Mouse (Mus musculus) hindbrain, embryonic 15.5 days (tissue): ENCODE results near the gene Capn2. TPM values are rescaled to one million over a fixed set of nuclear protein-coding genes. Genes with fewer than 3 reads are reported as not detected.

Source experiments
- ATAC-seq: fragments of 200-750 bp; cut with Nextera tagmentation; 2 replicates; pipeline ENCODE4 v1.8.0; 2017; ENCODE audit warnings: low read depth, moderate number of reproducible peaks, moderate TSS enrichment; ENCODE audit not compliant: low FRiP score
- H3K27ac ChIP-seq: fragments of 300-500 bp; sonication (generic); replicated peaks from 2 replicates; pipeline ENCODE4 v1.5.1; 2015; ENCODE audit warnings: mild to moderate bottlenecking, inconsistent platforms
- H3K27me3 ChIP-seq: fragments of 300-500 bp; sonication (generic); 2 replicates; pipeline ENCODE4 v1.6.1; 2015; ENCODE audit warnings: control low read depth, inconsistent platforms
- H3K36me3 ChIP-seq: fragments of 300-500 bp; sonication (generic); 2 replicates; pipeline ENCODE4 v1.6.1; 2015; ENCODE audit warnings: control low read depth, inconsistent platforms
- H3K4me1 ChIP-seq: fragments of 300-500 bp; sonication (generic); replicated peaks from 2 replicates; pipeline ENCODE4 v1.6.1; 2015; ENCODE audit warnings: control low read depth, inconsistent platforms
- H3K4me2 ChIP-seq: fragments of 300-500 bp; sonication (generic); 2 replicates; pipeline ENCODE4 v1.6.1; 2015; ENCODE audit warnings: moderate library complexity, mild to moderate bottlenecking, inconsistent platforms
- H3K4me3 ChIP-seq: fragments of 300-500 bp; sonication (generic); 2 replicates; pipeline ENCODE4 v1.5.1; 2015; ENCODE audit warnings: mild to moderate bottlenecking, inconsistent platforms
- H3K9ac ChIP-seq: fragments of 300-500 bp; sonication (generic); 2 replicates; pipeline ENCODE4 v1.6.1; 2015; ENCODE audit warnings: inconsistent platforms
- H3K9me3 ChIP-seq: fragments of 300-500 bp; sonication (generic); 2 replicates; pipeline ENCODE4 v1.6.1; 2016; ENCODE audit warnings: control low read depth, inconsistent platforms
- WGBS: fragments of 180-500 bp; shearing (Covaris S2); methylation state at CpG from one replicate; pipeline ENCODE4 v1.1.7; 2015; 5-methylcytosine and 5-hydroxymethylcytosine counted together
- polyA plus RNA-seq: library from polyadenylated mRNA; unstranded; fragments of >200 nt; fragmentation: Nextera tagmentation; extraction: Ambion mirVana; gene quantifications from 2 replicates; pipeline ENCODE4 v1.2.1, GENCODE M21; 2015

The Capn2 gene
- polyA plus RNA-seq, 1 experiment from 2014 or later = 93.9 TPM

GRCm38 (mm10) chr1:182509110-182509797 is 8.2 kb downstream of the Capn2 start:
- 84% methylated on average over 10 of the region's 10 CpGs for WGBS
- Histone ChIP-seq H3K36me3 (peaks cover 21% of the 10 kb centered on the region), H3K9me3 (no peaks in the 10 kb centered on the region), H3K4me1 (peaks cover 12% of the 10 kb centered on the region; the same call in 1 of the 2 replicates), H3K27ac (no peak overlapping the region), H3K4me3 (no peak overlapping the region), H3K4me2 (no peak overlapping the region), H3K9ac (no peak overlapping the region), H3K27me3 (no peaks in the 10 kb centered on the region)
- no peak for ATAC-seq

- Histone ChIP-seq H3K4me2 (no peak overlapping the region), H3K27me3 (no peaks in the 10 kb centered on the region), H3K4me1 (peaks cover 14% of the 10 kb centered on the region; the same call in 1 of the 2 replicates), H3K9ac (no peak overlapping the region), H3K4me3 (no peak overlapping the region), H3K27ac (no peak overlapping the region), H3K36me3 (peaks cover 14% of the 10 kb centered on the region), H3K9me3 (no peaks in the 10 kb centered on the region)
- no peak for ATAC-seq
- 72% methylated on average over 7 of the region's 7 CpGs for WGBS
Observed at GRCm38 (mm10) chr1:182506229-182506986, 11.0 kb downstream of the Capn2 start.

- H3K9me3 ChIP-seq = no peaks in the 10 kb centered on the region
- peaks cover 3% of the 10 kb centered on the region; the same call in 1 of the 2 replicates for H3K36me3 ChIP-seq
- H3K4me3 ChIP-seq = no peak overlapping the region
- H3K27ac ChIP-seq = no peak overlapping the region
- WGBS = 92% methylated on average over 3 of the region's 3 CpGs
- H3K4me1 ChIP-seq = peaks cover 14% of the 10 kb centered on the region; the same call in 1 of the 2 replicates
- ATAC-seq = no peak
- H3K27me3 ChIP-seq = no peaks in the 10 kb centered on the region
- no peak overlapping the region for H3K4me2 ChIP-seq
- H3K9ac ChIP-seq = no peak overlapping the region
Observed at GRCm38 (mm10) chr1:182505291-182505690, 12.1 kb downstream of the Capn2 start.

- H3K27me3 ChIP-seq = no peaks in the 10 kb centered on the region
- H3K9me3 ChIP-seq = no peaks in the 10 kb centered on the region
- H3K36me3 ChIP-seq = 0 out of 2 replicates have a peak, but pooled peaks cover 3% of the 10 kb centered on the region
- no peak overlapping the region for H3K4me2 ChIP-seq
- no peak overlapping the region for H3K9ac ChIP-seq
- H3K4me3 ChIP-seq = no peak overlapping the region
- no peak overlapping the region for H3K27ac ChIP-seq
- peaks cover 14% of the 10 kb centered on the region; the same call in 1 of the 2 replicates for H3K4me1 ChIP-seq
- WGBS = 15% methylated on average over 4 of the region's 4 CpGs
- ATAC-seq = no peak
Observed at GRCm38 (mm10) chr1:182504223-182504622, 13.2 kb downstream of the Capn2 start.

GRCm38 (mm10) chr1:182503206-182503900 is 14.1 kb downstream of the Capn2 start:
- WGBS = 91% methylated on average over 13 of the region's 13 CpGs

GRCm38 (mm10) chr1:182502491-182503050 is 14.8 kb downstream of the Capn2 start:
- Histone ChIP-seq H3K36me3 (no peaks in the 10 kb centered on the region), H3K27ac (no peak overlapping the region), H3K9me3 (no peaks in the 10 kb centered on the region), H3K27me3 (no peaks in the 10 kb centered on the region), H3K4me2 (no peak overlapping the region), H3K4me3 (no peak overlapping the region), H3K9ac (no peak overlapping the region), H3K4me1 (peaks cover 11% of the 10 kb centered on the region; the same call in 1 of the 2 replicates)
- no peak for ATAC-seq
- WGBS = 90% methylated on average over 7 of the region's 7 CpGs

More at GRCm38 (mm10) chr1:182503206-182503900, 14.1 kb downstream of the Capn2 start:
- Histone ChIP-seq H3K27me3 (no peaks in the 10 kb centered on the region), H3K9me3 (no peaks in the 10 kb centered on the region), H3K4me1 (peaks cover 11% of the 10 kb centered on the region; the same call in 1 of the 2 replicates), H3K27ac (no peak overlapping the region), H3K4me3 (no peak overlapping the region), H3K9ac (no peak overlapping the region), H3K4me2 (no peak overlapping the region), H3K36me3 (no peaks in the 10 kb centered on the region)
- no peak for ATAC-seq

GRCm38 (mm10) chr1:182501815-182502405 is 15.5 kb downstream of the Capn2 start:
- H3K27me3 ChIP-seq = no peaks in the 10 kb centered on the region
- ATAC-seq = no peak
- WGBS = 86% methylated on average over 7 of the region's 7 CpGs
- no peaks in the 10 kb centered on the region for H3K9me3 ChIP-seq
- H3K4me3 ChIP-seq = no peak overlapping the region
- H3K36me3 ChIP-seq = no peaks in the 10 kb centered on the region
- H3K9ac ChIP-seq = no peak overlapping the region
- H3K4me2 ChIP-seq = no peak overlapping the region
- peaks cover 11% of the 10 kb centered on the region; the same call in 1 of the 2 replicates for H3K4me1 ChIP-seq
- no peak overlapping the region for H3K27ac ChIP-seq

GRCm38 (mm10) chr1:182500843-182501242 is 16.6 kb downstream of the Capn2 start:
- Histone ChIP-seq H3K9me3 (no peaks in the 10 kb centered on the region), H3K4me3 (no peak overlapping the region), H3K36me3 (no peaks in the 10 kb centered on the region), H3K9ac (no peak overlapping the region), H3K27me3 (no peaks in the 10 kb centered on the region), H3K4me1 (peaks cover 7% of the 10 kb centered on the region; the same call in 1 of the 2 replicates), H3K27ac (no peak overlapping the region), H3K4me2 (no peak overlapping the region)
- WGBS = 83% methylated on average over 4 of the region's 4 CpGs
- no peak for ATAC-seq

- Histone ChIP-seq H3K9me3 (no peaks in the 10 kb centered on the region), H3K27me3 (no peaks in the 10 kb centered on the region), H3K4me1 (peaks cover 7% of the 10 kb centered on the region; the same call in 1 of the 2 replicates), H3K4me3 (no peak overlapping the region), H3K36me3 (no peaks in the 10 kb centered on the region), H3K4me2 (no peak overlapping the region), H3K27ac (0 out of 2 replicates have a peak overlapping the region, but pooled peaks have one; percentile 32), H3K9ac (no peak overlapping the region)
- 78% methylated on average over 4 of the region's 4 CpGs for WGBS
- no peak for ATAC-seq
Observed at GRCm38 (mm10) chr1:182500224-182500623, 17.2 kb downstream of the Capn2 start.

GRCm38 (mm10) chr1:182499443-182500089 is 17.8 kb downstream of the Capn2 start:
- H3K4me2 ChIP-seq = no peak overlapping the region
- no peaks in the 10 kb centered on the region for H3K36me3 ChIP-seq
- H3K27me3 ChIP-seq = no peaks in the 10 kb centered on the region
- no peak overlapping the region for H3K9ac ChIP-seq
- H3K4me3 ChIP-seq = no peak overlapping the region
- 67% methylated on average over 9 of the region's 9 CpGs for WGBS
- ATAC-seq = no peak
- H3K27ac ChIP-seq = 0 out of 2 replicates have a peak overlapping the region, but pooled peaks have one; percentile 3
- no peaks in the 10 kb centered on the region for H3K9me3 ChIP-seq
- H3K4me1 ChIP-seq = peaks cover 6% of the 10 kb centered on the region; the same call in 1 of the 2 replicates

GRCm38 (mm10) chr1:182497736-182498135 is 19.7 kb downstream of the Capn2 start:
- H3K27me3 ChIP-seq = no peaks in the 10 kb centered on the region
- no peak overlapping the region for H3K4me2 ChIP-seq
- no peaks in the 10 kb centered on the region for H3K9me3 ChIP-seq
- H3K4me1 ChIP-seq = peaks cover 8% of the 10 kb centered on the region; the same call in 1 of the 2 replicates
- no peak overlapping the region for H3K4me3 ChIP-seq
- no peak overlapping the region for H3K9ac ChIP-seq
- no peak overlapping the region for H3K27ac ChIP-seq
- ATAC-seq = no peak
- H3K36me3 ChIP-seq = no peaks in the 10 kb centered on the region
- 63% methylated on average over 4 of the region's 4 CpGs for WGBS
